Mouse (Mus musculus): Measurements from ENCODE around the gene Syt10. TPM values are rescaled to one million over a fixed set of nuclear protein-coding genes. Genes with fewer than 3 reads are reported as not detected.

Syt10 gene
- not detected for polyA plus RNA-seq (2017; shearing (Covaris generic))

GRCm38 (mm10) chr15:89841364-89842017 lies at the start of gene Syt10:
TSS of gene Syt10 (minus strand) at chr15:89841860.

Other genes starting within 250 kb of the Syt10 start
- gene Rabl2, start 249.9 kb downstream of the Syt10 start, polyA plus RNA-seq (2017; shearing (Covaris generic)) = 0.40 TPM